Mouse (Mus musculus) cerebellum, adult 2 months (tissue): ENCODE results near the gene Ablim2.

Experiments
- CTCF ChIP-seq: fragments of 200-500 bp; IDR thresholded peaks from 2 replicates; pipeline ENCODE4 v1.5.1; 2011; ENCODE audit warnings: low read depth, mild to moderate bottlenecking, control low read depth, low read length, moderate library complexity, borderline replicate concordance; ENCODE audit not compliant: insufficient read depth
- POLR2A ChIP-seq: fragments of 200-500 bp; IDR thresholded peaks from 2 replicates; pipeline ENCODE4 v1.6.1; 2011; ENCODE audit warnings: low read length, control low read depth, borderline replicate concordance; ENCODE audit not compliant: insufficient read depth

- TF ChIP-seq POLR2A (no peak), CTCF (no peak)
These were observed 16.4 kb upstream of the Ablim2 start for GRCm38 (mm10) chr5:35741225-35741820.
